Mouse (Mus musculus) forebrain, postnatal 0 days (tissue): ENCODE measurements around the gene Clcn7. TPM values are rescaled to one million over a fixed set of nuclear protein-coding genes. Genes with fewer than 3 reads are reported as not detected.

ENCODE experiments used
- ATAC-seq: fragments of 200-750 bp; cut with Nextera tagmentation; 2 replicates; pipeline ENCODE4 v1.8.0; 2017; ENCODE audit warnings: mild to moderate bottlenecking, moderate library complexity
- DNase-seq: peaks from one replicate; pipeline ENCODE4 v3.0.0-alpha.2; 2015
- H3K27ac ChIP-seq: fragments of 300-500 bp; sonication (generic); 2 replicates; pipeline ENCODE4 v1.5.1; 2014; ENCODE audit warnings: low read depth, mild to moderate bottlenecking, antibody characterized with exemption, low read length, moderate library complexity, mixed read lengths
- H3K27me3 ChIP-seq: fragments of 300-500 bp; sonication (generic); 2 replicates; pipeline ENCODE4 v1.6.1; 2014; ENCODE audit warnings: mild to moderate bottlenecking, low read length, mixed read lengths; ENCODE audit not compliant: insufficient read depth
- H3K36me3 ChIP-seq: fragments of 300-500 bp; sonication (generic); 2 replicates; pipeline ENCODE4 v1.6.1; 2014; ENCODE audit warnings: mild to moderate bottlenecking, moderate library complexity; ENCODE audit not compliant: insufficient read depth
- H3K4me1 ChIP-seq: fragments of 300-500 bp; sonication (generic); 2 replicates; pipeline ENCODE4 v1.6.1; 2014; ENCODE audit warnings: antibody characterized with exemption; ENCODE audit not compliant: insufficient read depth
- H3K4me2 ChIP-seq: fragments of 300-500 bp; sonication (generic); 2 replicates; pipeline ENCODE4 v1.6.1; 2014; ENCODE audit warnings: low read depth, mild to moderate bottlenecking, moderate library complexity
- H3K4me3 ChIP-seq: fragments of 300-500 bp; sonication (generic); 2 replicates; pipeline ENCODE4 v1.5.1; 2014; ENCODE audit warnings: low read depth, low read length, mixed read lengths
- H3K9ac ChIP-seq: fragments of 300-500 bp; sonication (generic); 2 replicates; pipeline ENCODE4 v1.6.1; 2014; ENCODE audit warnings: mild to moderate bottlenecking
- H3K9me3 ChIP-seq: fragments of 300-500 bp; sonication (generic); 2 replicates; pipeline ENCODE4 v1.6.1; 2016; ENCODE audit warnings: low read length
- CTCF ChIP-seq: sonication (generic); IDR thresholded peaks from 2 replicates; pipeline ENCODE4 v1.5.1; 2016; ENCODE audit warnings: antibody characterized with exemption, control low read depth, low read depth
- WGBS: fragments of 180-500 bp; shearing (Covaris S2); extraction: QIAGEN DNeasy Blood & Tissue Kit; methylation state at CpG from one replicate; pipeline ENCODE4 v1.1.7; 2014; 5-methylcytosine and 5-hydroxymethylcytosine counted together
- polyA plus RNA-seq: library from polyadenylated mRNA; unstranded; fragments of >200 nt; fragmentation: Nextera tagmentation; extraction: Ambion mirVana; gene quantifications from 2 replicates; pipeline ENCODE4 v1.2.1, GENCODE M21; 2015
- total RNA-seq: library from RNA; depleted of rRNA; stranded (reverse); fragments of >200 nt; gene quantifications from 2 replicates; pipeline ENCODE4 v1.2.3, GENCODE M21; 2014

Clcn7 gene
- total and polyA plus RNA-seq, 2 experiments from 2014 or later, result 19.0 to 33.1 TPM

GRCm38 (mm10) chr17:25100052-25100451, 33.1 kb upstream of the Clcn7 start:
- DNase-seq (no peak), ATAC-seq (no peak)
- 94% methylated on average over 6 of the region's 6 CpGs for WGBS
- Histone ChIP-seq H3K4me1 (no peaks in the 10 kb centered on the region), H3K4me2 (no peak overlapping the region), H3K4me3 (no peak overlapping the region), H3K36me3 (peaks cover 73% of the 10 kb centered on the region), H3K9ac (no peak overlapping the region), H3K9me3 (no peaks in the 10 kb centered on the region), H3K27me3 (no peaks in the 10 kb centered on the region), H3K27ac (no peak overlapping the region)
- TF ChIP-seq CTCF, result no peak

DNA sequence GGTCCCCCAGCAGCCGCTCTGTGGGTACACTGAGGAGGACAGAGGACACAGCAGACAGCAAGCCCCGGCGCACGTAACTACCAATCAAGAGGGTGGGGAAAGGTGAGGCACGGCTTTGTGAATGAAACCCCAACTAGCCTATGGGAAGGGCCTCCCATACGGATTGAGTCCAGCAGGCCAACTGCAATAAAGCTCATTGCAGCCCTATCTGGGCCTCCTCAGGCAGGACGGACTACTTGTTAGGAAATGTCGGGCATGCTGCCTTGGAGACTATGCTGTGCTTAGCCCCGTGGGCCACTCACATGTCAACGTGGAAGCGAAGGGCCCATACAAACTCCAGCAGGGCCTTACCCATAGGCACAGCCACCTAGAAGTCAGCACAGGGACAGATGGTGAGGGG, 31.9 kb upstream of the Clcn7 start:
- Histone ChIP-seq H3K4me3 (no peak overlapping the region), H3K27ac (no peak overlapping the region), H3K4me1 (no peaks in the 10 kb centered on the region), H3K36me3 (peaks cover 85% of the 10 kb centered on the region), H3K27me3 (no peaks in the 10 kb centered on the region), H3K9ac (no peak overlapping the region), H3K9me3 (no peaks in the 10 kb centered on the region), H3K4me2 (no peak overlapping the region)
- WGBS, result 97% methylated on average over 11 of the region's 11 CpGs
- no peak for TF ChIP-seq CTCF
- no peak for DNase-seq
- no peak for ATAC-seq

DNA sequence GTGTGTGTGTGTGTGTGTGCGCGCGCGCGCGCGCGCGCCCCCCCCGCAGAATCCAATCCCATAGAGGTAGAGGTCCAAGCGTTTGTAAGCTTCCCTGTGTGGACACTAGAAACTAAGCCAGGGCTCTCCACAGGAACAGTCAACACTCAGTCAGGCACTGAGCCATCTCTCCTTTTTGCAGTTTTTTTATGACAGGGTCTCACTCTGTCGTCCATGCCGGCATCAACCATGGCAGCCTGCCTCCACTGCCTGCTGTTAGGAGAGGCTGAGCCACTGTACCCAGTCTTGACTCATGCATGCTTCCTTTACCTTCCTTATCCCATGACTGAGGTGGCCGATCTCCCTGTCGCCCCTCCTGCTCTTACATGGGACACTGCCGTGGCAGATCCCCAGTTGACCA, 25.4 kb upstream of the Clcn7 start:
- Histone ChIP-seq H3K4me1 (no peaks in the 10 kb centered on the region), H3K27ac (no peak overlapping the region), H3K4me2 (no peak overlapping the region), H3K4me3 (no peak overlapping the region), H3K36me3 (peaks cover 75% of the 10 kb centered on the region), H3K27me3 (no peaks in the 10 kb centered on the region), H3K9ac (no peak overlapping the region), H3K9me3 (no peaks in the 10 kb centered on the region)
- 73% methylated on average over 16 of the region's 16 CpGs for WGBS
- no peak for ATAC-seq
- no peak for TF ChIP-seq CTCF
- no peak for DNase-seq

- H3K36me3 ChIP-seq, result peaks cover 57% of the 10 kb centered on the region
- 82% methylated on average over 2 of the region's 2 CpGs for WGBS
Observed at GRCm38 (mm10) chr17:25109578-25109977, 23.6 kb upstream of the Clcn7 start.

DNA sequence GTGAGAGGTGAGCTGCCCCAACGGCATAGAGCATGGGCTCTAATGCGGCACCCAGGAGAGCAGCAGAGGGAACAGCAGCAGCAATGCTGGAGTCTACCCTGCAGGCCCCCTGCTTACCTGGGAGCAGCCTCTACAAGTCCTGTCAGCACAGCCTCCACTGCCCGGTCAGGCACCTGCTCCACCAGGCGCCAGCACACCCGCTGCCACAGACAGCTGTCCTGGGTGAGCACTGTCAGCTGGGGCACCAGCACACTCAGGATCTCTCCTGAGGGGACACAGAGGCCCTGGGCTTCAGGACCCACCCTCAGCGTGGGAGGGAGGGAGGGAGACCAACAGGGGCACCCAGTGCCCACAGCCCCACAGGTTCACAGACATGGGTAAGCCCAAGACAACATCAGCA, 22.6 kb upstream of the Clcn7 start:
- Histone ChIP-seq H3K4me3 (no peak overlapping the region), H3K4me2 (no peak overlapping the region), H3K4me1 (peaks cover 7% of the 10 kb centered on the region; the same call in 1 of the 2 replicates), H3K9me3 (no peaks in the 10 kb centered on the region), H3K9ac (no peak overlapping the region), H3K36me3 (peaks cover 47% of the 10 kb centered on the region), H3K27me3 (no peaks in the 10 kb centered on the region), H3K27ac (no peak overlapping the region)
- ATAC-seq (no peak), DNase-seq (no peak)
- WGBS, result 96% methylated on average over 6 of the region's 6 CpGs
- TF ChIP-seq CTCF, result no peak

More at GRCm38 (mm10) chr17:25109578-25109977, 23.6 kb upstream of the Clcn7 start:
- no peak overlapping the region for H3K4me2 ChIP-seq
- no peak overlapping the region for H3K4me3 ChIP-seq
- DNase-seq, result no peak
- peaks cover 1% of the 10 kb centered on the region; the same call in 1 of the 2 replicates for H3K4me1 ChIP-seq
- H3K9me3 ChIP-seq, result no peaks in the 10 kb centered on the region
- H3K27me3 ChIP-seq, result no peaks in the 10 kb centered on the region
- no peak overlapping the region for H3K9ac ChIP-seq
- H3K27ac ChIP-seq, result no peak overlapping the region
- peak; percentile 61 for TF ChIP-seq CTCF
- ATAC-seq, result no peak

- 86% methylated on average over 5 of the region's 5 CpGs for WGBS
- H3K4me3 ChIP-seq, result no peak overlapping the region
- no peak for TF ChIP-seq CTCF
- H3K9ac ChIP-seq, result no peak overlapping the region
- H3K27me3 ChIP-seq, result no peaks in the 10 kb centered on the region
- DNase-seq (no peak), ATAC-seq (no peak)
- H3K9me3 ChIP-seq, result no peaks in the 10 kb centered on the region
- peaks cover 40% of the 10 kb centered on the region for H3K36me3 ChIP-seq
- H3K4me2 ChIP-seq, result no peak overlapping the region
- H3K4me1 ChIP-seq, result peaks cover 8% of the 10 kb centered on the region; the same call in 1 of the 2 replicates
- no peak overlapping the region for H3K27ac ChIP-seq
Observed at GRCm38 (mm10) chr17:25111220-25111619, 22.0 kb upstream of the Clcn7 start.

DNA sequence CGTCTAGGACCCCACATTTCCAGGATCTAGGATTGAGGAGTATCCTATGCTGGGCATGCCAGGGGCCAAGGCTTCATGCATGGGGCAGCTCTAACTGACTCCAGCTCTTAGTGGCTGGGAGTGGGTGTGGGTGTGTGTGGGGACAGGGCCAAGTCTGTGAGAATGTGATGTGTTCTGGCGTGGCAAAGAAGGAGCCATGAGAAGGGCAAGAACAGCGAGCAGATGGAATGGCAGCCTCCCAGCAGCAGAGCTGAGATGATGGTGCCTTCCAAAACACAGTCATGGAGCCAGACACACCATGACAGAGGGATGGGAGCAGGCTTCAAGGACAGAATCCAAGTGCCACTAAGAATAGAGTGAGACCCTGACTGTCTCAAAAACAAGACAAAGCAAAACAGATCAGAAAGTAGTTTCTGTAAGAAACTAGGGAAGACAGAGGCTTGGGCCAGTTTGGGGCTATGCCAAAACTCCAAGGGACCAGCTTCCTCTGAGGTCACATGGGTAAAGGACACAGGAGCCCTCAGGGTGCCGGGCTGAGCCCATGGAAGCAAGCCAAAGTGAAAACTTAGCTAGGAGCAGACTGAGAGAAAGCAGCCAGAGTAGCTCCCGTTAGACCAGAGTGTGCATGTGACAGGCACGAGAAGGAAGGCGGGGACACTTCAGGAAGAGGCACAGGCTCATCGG, 21.3 kb upstream of the Clcn7 start:
- 68% methylated on average over 8 of the region's 8 CpGs for WGBS
- ATAC-seq, result peak; percentile 75
- Histone ChIP-seq H3K4me2 (peak overlapping the region; percentile 17; the same call in 1 of the 2 replicates), H3K4me1 (peaks cover 10% of the 10 kb centered on the region; the same call in 1 of the 2 replicates), H3K36me3 (peaks cover 35% of the 10 kb centered on the region), H3K27me3 (no peaks in the 10 kb centered on the region), H3K4me3 (no peak overlapping the region), H3K9me3 (no peaks in the 10 kb centered on the region), H3K9ac (no peak overlapping the region), H3K27ac (peak overlapping the region; percentile 72)
- DNase-seq, result peak; percentile 79
- no peak for TF ChIP-seq CTCF
